In the genomic region with DNA sequence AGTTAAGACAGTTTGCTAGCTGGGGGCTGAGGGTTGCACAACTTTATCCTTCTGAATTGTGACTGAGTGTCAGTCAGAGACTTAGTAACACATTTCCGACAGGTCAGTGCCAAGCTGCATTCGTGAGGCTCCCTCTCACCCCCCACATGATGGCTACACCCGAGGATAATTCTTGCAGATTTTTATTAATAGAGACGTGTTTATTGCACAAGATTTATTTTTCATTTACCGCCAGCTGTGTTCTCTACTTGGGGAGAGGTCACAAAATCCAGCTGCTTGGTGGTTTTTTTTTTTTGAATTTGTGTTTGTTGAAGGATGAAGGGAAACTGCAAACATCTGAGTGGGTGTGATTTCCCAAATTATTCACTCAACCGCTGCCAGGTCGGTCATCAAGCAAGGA, we compare ENCODE assay signal across 24 mouse cellular contexts.
"Had no signal": no experiment of that assay in that cellular context is flagged by ENCODE, and none has a peak within 500 bp of the region (broad histone marks: within the 10 kb centered on the region; RNA-seq: fewer than 3 reads in every experiment).

No protein-coding gene starts in this region.

- H3K9ac ChIP-seq: heart, embryonic 12.5 days; hindbrain, embryonic 12.5 days; hindbrain, embryonic 14.5 days; intestine, embryonic 15.5 days; kidney, embryonic 15.5 days; limb, embryonic 12.5 days had no signal

- H3K4me2 ChIP-seq: heart, embryonic 12.5 days; hindbrain, embryonic 12.5 days; hindbrain, embryonic 14.5 days; intestine, embryonic 15.5 days; kidney, embryonic 15.5 days; limb, embryonic 12.5 days had no signal

- H3K9me3 ChIP-seq: heart, embryonic 10.5 days; heart, embryonic 12.5 days; hindbrain, embryonic 10.5 days; hindbrain, embryonic 12.5 days; intestine, embryonic 15.5 days; kidney, embryonic 15.5 days; limb, embryonic 10.5 days; limb, embryonic 12.5 days had no signal

- H3K4me1 ChIP-seq: heart, embryonic 12.5 days; hindbrain, embryonic 10.5 days; hindbrain, embryonic 12.5 days; intestine, embryonic 15.5 days; kidney, embryonic 15.5 days; limb, embryonic 10.5 days; limb, embryonic 12.5 days had no signal

- DNase-seq: gastrocnemius, adult 2 months; gastrocnemius, postnatal 10 days; gastrocnemius, postnatal 25 days; heart, adult 18-20 months; heart, postnatal 10 days; heart, postnatal 4 days; kidney, adult 18-20 months; kidney, adult 9 months; kidney, postnatal 10 days; kidney, postnatal 25 days had no signal

- H3K4me3 ChIP-seq: gastrocnemius, adult 2 months; heart, embryonic 10.5 days; heart, embryonic 12.5 days; hindbrain, embryonic 10.5 days; hindbrain, embryonic 12.5 days; intestine, embryonic 15.5 days; kidney, embryonic 15.5 days; layer of hippocampus, adult 2 months; left cerebral cortex, adult 2 months; limb, embryonic 10.5 days; limb, embryonic 12.5 days had no signal

- H3K27me3 ChIP-seq: heart, embryonic 12.5 days; hindbrain, embryonic 12.5 days; intestine, embryonic 15.5 days; kidney, embryonic 15.5 days; limb, embryonic 12.5 days had no signal

- ATAC-seq: hindbrain, embryonic 16.5 days; inflammation-experienced regulatory T-cells, adult 6 months; intestine, embryonic 15.5 days; intestine, postnatal 0 days had no signal

- H3K27ac ChIP-seq: gastrocnemius, adult 2 months; heart, embryonic 10.5 days; hindbrain, embryonic 10.5 days; hindbrain, embryonic 12.5 days; hindbrain, embryonic 14.5 days; intestine, embryonic 15.5 days; kidney, embryonic 15.5 days; layer of hippocampus, adult 2 months; left cerebral cortex, adult 2 months; limb, embryonic 10.5 days; limb, embryonic 12.5 days had no signal
